Mouse (Mus musculus) embryonic facial prominence, embryonic 10.5 days (tissue): ENCODE measurements around the gene Efcab11. TPM values are rescaled to one million over a fixed set of nuclear protein-coding genes. Genes with fewer than 3 reads are reported as not detected.
A peak's percentile ranks its signal among the peaks of the same experiment; 100 is the strongest.

Experiments used
- DNase-seq: peaks from one replicate; pipeline ENCODE4 v3.0.0-alpha.2; 2017; ENCODE audit warnings: low spot score
- H3K27ac ChIP-seq: fragments of 300-500 bp; sonication (generic); replicated peaks from 2 replicates; pipeline ENCODE4 v1.5.1; 2016; ENCODE audit warnings: mild to moderate bottlenecking
- H3K27me3 ChIP-seq: fragments of 300-500 bp; sonication (generic); replicated peaks from 2 replicates; pipeline ENCODE4 v1.6.1; 2016; ENCODE audit warnings: low read depth, mild to moderate bottlenecking; ENCODE audit not compliant: poor library complexity, severe bottlenecking
- H3K36me3 ChIP-seq: fragments of 300-500 bp; sonication (generic); replicated peaks from 2 replicates; pipeline ENCODE4 v1.6.1; 2016; ENCODE audit warnings: mild to moderate bottlenecking, moderate library complexity
- H3K4me1 ChIP-seq: fragments of 300-500 bp; sonication (generic); 2 replicates; pipeline ENCODE4 v1.6.1; 2016
- H3K4me3 ChIP-seq: fragments of 300-500 bp; sonication (generic); 2 replicates; pipeline ENCODE4 v1.5.1; 2016; ENCODE audit warnings: mild to moderate bottlenecking, moderate library complexity
- H3K9me3 ChIP-seq: fragments of 300-500 bp; sonication (generic); 2 replicates; pipeline ENCODE4 v1.6.1; 2016; ENCODE audit warnings: mild to moderate bottlenecking
- WGBS: fragments of 180-500 bp; shearing (Covaris S2); methylation state at CpG from one replicate; pipeline ENCODE4 v1.1.7; 2016; 5-methylcytosine and 5-hydroxymethylcytosine counted together
- polyA plus RNA-seq: library from polyadenylated mRNA; unstranded; fragments of >200 nt; fragmentation: Nextera tagmentation; extraction: Ambion mirVana; gene quantifications from 2 replicates; pipeline ENCODE4 v1.2.1, GENCODE M21; 2016

Gene Efcab11
- polyA plus RNA-seq, 1 experiment from 2014 or later, result 21.6 TPM

DNA sequence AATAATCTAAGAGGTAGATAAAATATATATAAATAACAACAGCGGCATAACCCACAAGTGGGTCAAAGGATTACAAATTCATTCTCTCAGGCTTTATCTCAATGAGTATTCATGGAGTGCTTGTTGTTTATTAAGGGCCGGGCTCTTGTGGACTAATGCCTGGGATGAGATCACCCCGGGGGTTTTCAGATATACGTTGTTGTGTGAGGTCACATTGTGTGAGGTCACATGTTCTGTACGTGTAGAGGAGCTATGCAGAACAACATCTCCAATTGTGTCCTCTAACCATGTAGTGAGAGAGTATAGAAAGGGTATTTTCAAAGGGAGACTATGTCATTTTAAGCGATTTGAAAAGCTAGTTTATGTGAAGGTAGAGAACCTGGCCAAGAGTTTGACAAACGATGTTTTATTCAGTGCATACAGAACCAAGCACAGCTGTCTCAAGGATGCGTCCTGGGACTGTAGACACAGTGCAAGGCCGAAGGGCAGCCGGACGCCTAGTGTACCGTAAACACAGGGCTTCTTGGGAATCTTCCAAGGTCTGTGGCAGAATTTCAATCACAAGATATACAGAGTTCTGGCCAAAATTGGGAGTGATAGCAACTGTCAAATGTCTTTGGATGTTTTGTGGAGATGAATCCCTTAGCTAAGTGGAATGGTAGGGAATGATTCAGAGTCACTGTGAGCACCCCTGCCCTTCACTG, 212.9 kb downstream of the Efcab11 start:
- 85% methylated on average over 12 of the region's 12 CpGs for WGBS
- no peaks in the 10 kb centered on the region for H3K36me3 ChIP-seq
- no peak for DNase-seq
- no peaks in the 10 kb centered on the region for H3K27me3 ChIP-seq
- no peaks in the 10 kb centered on the region for H3K9me3 ChIP-seq
- H3K27ac ChIP-seq, result no peak overlapping the region
- peaks cover 11% of the 10 kb centered on the region for H3K4me1 ChIP-seq
- H3K4me3 ChIP-seq, result no peak overlapping the region

DNA sequence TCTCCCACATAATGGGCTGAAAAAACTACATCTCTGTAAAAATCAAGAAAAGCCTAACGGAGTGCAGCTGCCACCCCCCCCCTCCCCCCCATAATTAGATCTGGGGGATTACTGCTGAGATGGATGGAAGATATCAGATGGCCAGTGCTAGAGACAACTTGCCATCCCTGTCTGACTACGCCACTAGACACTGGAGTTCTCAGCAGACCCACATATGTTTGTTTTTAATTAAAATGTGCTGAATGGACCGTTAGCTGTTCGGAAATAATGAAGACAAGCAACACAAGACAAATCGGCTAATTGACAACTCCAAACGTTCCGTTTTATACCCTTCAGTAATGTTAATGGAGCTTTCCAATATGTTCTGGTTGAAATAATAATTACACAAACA, 213.5 kb downstream of the Efcab11 start:
- DNase-seq, result peak; percentile 10
- Histone ChIP-seq H3K27me3 (no peaks in the 10 kb centered on the region), H3K4me3 (peak overlapping the region; percentile 16; the same call in 1 of the 2 replicates), H3K4me1 (peaks cover 11% of the 10 kb centered on the region), H3K27ac (peak overlapping the region; percentile 44; the same call in 1 of the 2 replicates), H3K36me3 (no peaks in the 10 kb centered on the region), H3K9me3 (no peaks in the 10 kb centered on the region)
- 65% methylated on average over 7 of the region's 7 CpGs for WGBS

DNA sequence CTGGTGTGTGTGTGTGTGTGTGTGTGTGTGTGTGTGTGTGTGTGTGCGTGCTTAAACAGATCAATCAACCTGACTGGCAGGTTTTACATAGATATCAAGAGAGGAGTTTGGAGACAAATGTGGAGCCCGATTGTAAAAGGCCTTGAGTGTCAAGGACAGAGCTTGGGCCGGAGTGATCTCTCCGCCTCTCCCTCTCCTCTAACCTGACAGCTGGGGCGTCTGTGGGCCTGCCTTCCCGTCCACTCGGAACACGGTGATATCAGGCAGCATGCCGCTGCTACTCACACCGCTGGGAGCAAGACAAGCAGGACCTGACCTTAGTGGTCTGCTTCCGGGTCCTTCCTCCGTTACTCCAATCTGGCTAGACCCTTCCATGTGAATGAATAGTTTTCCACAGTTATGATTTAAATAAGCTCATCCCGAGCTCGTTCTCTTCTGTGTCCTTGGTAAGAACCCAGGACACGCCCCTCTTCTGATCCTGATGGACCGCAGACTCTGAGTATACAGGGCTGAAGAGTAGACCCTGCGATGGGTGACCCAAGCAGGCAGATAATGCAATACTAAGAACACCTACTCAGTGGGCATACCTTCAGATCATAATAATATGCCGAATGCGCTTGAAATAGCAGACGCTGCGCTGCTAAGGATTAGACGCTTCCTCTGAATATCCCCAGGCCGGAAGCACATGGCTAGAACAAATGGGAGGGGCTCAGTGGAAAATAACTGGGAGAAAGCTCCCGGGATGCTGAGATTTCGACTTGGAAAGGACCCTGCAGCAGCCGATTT, 214.1 kb downstream of the Efcab11 start:
- H3K9me3 ChIP-seq, result no peaks in the 10 kb centered on the region
- no peaks in the 10 kb centered on the region for H3K27me3 ChIP-seq
- peak overlapping the region; percentile 16; the same call in 1 of the 2 replicates for H3K4me3 ChIP-seq
- no peak for DNase-seq
- H3K36me3 ChIP-seq, result no peaks in the 10 kb centered on the region
- peak overlapping the region; percentile 44 for H3K27ac ChIP-seq
- peaks cover 11% of the 10 kb centered on the region for H3K4me1 ChIP-seq
- WGBS, result 78% methylated on average over 26 of the region's 26 CpGs

GRCm38 (mm10) chr12:99654991-99655880, 229.0 kb downstream of the Efcab11 start:
- no peak for DNase-seq
- no peaks in the 10 kb centered on the region for H3K36me3 ChIP-seq
- 90% methylated on average over 19 of the region's 19 CpGs for WGBS
- no peak overlapping the region for H3K4me3 ChIP-seq
- no peak overlapping the region for H3K27ac ChIP-seq
- H3K4me1 ChIP-seq, result peaks cover 6% of the 10 kb centered on the region; the same call in 1 of the 2 replicates
- peaks cover 11% of the 10 kb centered on the region; the same call in 1 of the 2 replicates for H3K9me3 ChIP-seq
- no peaks in the 10 kb centered on the region for H3K27me3 ChIP-seq

- DNase-seq, result no peak
- Histone ChIP-seq H3K9me3 (no peaks in the 10 kb centered on the region), H3K4me3 (no peak overlapping the region), H3K36me3 (no peaks in the 10 kb centered on the region), H3K4me1 (peaks cover 18% of the 10 kb centered on the region), H3K27ac (no peak overlapping the region), H3K27me3 (no peaks in the 10 kb centered on the region)
- 61% methylated on average over 6 of the region's 6 CpGs for WGBS
Measured at GRCm38 (mm10) chr12:99652459-99652858, 231.8 kb downstream of the Efcab11 start.

GRCm38 (mm10) chr12:99649732-99650131, 234.5 kb downstream of the Efcab11 start:
- peaks cover 17% of the 10 kb centered on the region for H3K9me3 ChIP-seq
- no peak overlapping the region for H3K27ac ChIP-seq
- H3K4me3 ChIP-seq, result no peak overlapping the region
- H3K36me3 ChIP-seq, result peaks cover 4% of the 10 kb centered on the region; the same call in 1 of the 2 replicates
- WGBS, result 54% methylated on average over 2 of the region's 2 CpGs
- no peaks in the 10 kb centered on the region for H3K27me3 ChIP-seq
- H3K4me1 ChIP-seq, result peaks cover 18% of the 10 kb centered on the region
- no peak for DNase-seq

- Histone ChIP-seq H3K4me1 (peaks cover 18% of the 10 kb centered on the region), H3K36me3 (peaks cover 8% of the 10 kb centered on the region; the same call in 1 of the 2 replicates), H3K27ac (no peak overlapping the region), H3K4me3 (no peak overlapping the region), H3K9me3 (peaks cover 27% of the 10 kb centered on the region), H3K27me3 (no peaks in the 10 kb centered on the region)
- DNase-seq, result no peak
- 92% methylated on average over 2 of the region's 2 CpGs for WGBS
Measured at GRCm38 (mm10) chr12:99648781-99649180, 235.5 kb downstream of the Efcab11 start.

- Histone ChIP-seq H3K4me1 (peaks cover 12% of the 10 kb centered on the region), H3K4me3 (no peak overlapping the region), H3K27me3 (no peaks in the 10 kb centered on the region), H3K27ac (no peak overlapping the region), H3K9me3 (peaks cover 43% of the 10 kb centered on the region), H3K36me3 (peaks cover 8% of the 10 kb centered on the region; the same call in 1 of the 2 replicates)
- WGBS, result 89% methylated on average over 11 of the region's 11 CpGs
- DNase-seq, result no peak
Measured at GRCm38 (mm10) chr12:99646556-99647354, 237.5 kb downstream of the Efcab11 start.

- 95% methylated on average over 18 of the region's 18 CpGs for WGBS
- H3K36me3 ChIP-seq, result peaks cover 8% of the 10 kb centered on the region; the same call in 1 of the 2 replicates
Measured at GRCm38 (mm10) chr12:99645418-99645817, 238.8 kb downstream of the Efcab11 start.

GRCm38 (mm10) chr12:99644966-99645365, 239.3 kb downstream of the Efcab11 start:
- no peak for DNase-seq
- no peak overlapping the region for H3K4me3 ChIP-seq

More at GRCm38 (mm10) chr12:99645418-99645817, 238.8 kb downstream of the Efcab11 start:
- H3K27me3 ChIP-seq, result peaks cover 1% of the 10 kb centered on the region; the same call in 1 of the 2 replicates
- DNase-seq, result no peak
- H3K4me1 ChIP-seq, result peaks cover 23% of the 10 kb centered on the region
- H3K27ac ChIP-seq, result no peak overlapping the region
- H3K4me3 ChIP-seq, result no peak overlapping the region
- peaks cover 43% of the 10 kb centered on the region for H3K9me3 ChIP-seq

More at GRCm38 (mm10) chr12:99644966-99645365, 239.3 kb downstream of the Efcab11 start:
- peaks cover 28% of the 10 kb centered on the region for H3K4me1 ChIP-seq
- H3K36me3 ChIP-seq, result peaks cover 8% of the 10 kb centered on the region; the same call in 1 of the 2 replicates
- no peak overlapping the region for H3K27ac ChIP-seq
- peaks cover 43% of the 10 kb centered on the region for H3K9me3 ChIP-seq
- 93% methylated on average over 37 of the region's 37 CpGs for WGBS
- H3K27me3 ChIP-seq, result peaks cover 6% of the 10 kb centered on the region
